Mouse (Mus musculus) bone marrow, adult 2 months (tissue): ENCODE results near the gene Marc2.

Experiments
- CTCF ChIP-seq: fragments of 200-500 bp; IDR thresholded peaks from 2 replicates; pipeline ENCODE4 v1.5.1; 2011; ENCODE audit warnings: low read length, control low read depth; ENCODE audit not compliant: control insufficient read depth, insufficient read depth
- POLR2A ChIP-seq: fragments of 200-500 bp; IDR thresholded peaks from 2 replicates; pipeline ENCODE4 v1.6.1; 2011; ENCODE audit warnings: low read depth, mild to moderate bottlenecking, control low read depth, low read length, borderline replicate concordance; ENCODE audit not compliant: control insufficient read depth

- TF ChIP-seq POLR2A (no peak), CTCF (peak; percentile 62; the same call in 1 of the 2 replicates)
Measured at GRCm38 (mm10) chr1:184832211-184832610, 14.0 kb downstream of the Marc2 start.
